20 mouse cellular contexts compared by ENCODE assay signal in the genomic region with DNA sequence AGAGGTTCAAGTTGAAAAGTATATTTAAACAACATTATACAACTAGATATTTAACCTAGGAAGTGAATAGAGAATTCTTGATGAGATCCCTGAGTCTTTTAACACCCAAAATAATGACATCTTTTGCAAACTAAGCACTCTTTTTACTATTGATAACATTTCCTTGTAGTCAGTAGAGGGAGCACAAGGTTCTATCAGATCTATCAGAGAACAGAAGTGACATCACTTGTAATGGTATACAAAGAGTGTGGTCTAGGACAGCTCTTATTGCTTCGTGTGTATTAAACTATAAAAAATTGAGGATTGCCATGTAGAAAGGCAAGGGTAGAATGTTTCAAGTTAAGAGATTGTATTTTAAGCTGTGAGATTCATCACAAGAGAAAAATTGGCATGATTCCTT.
A peak's percentile ranks its signal among the peaks of the same experiment; 100 is the strongest.
DNase-seq lines count a peak whose midpoint lies in the region; ATAC-seq and TF ChIP-seq lines count a peak whose summit lies in the region.
"Had no signal": no experiment of that assay in that cellular context is flagged by ENCODE, and none has a peak within 500 bp of the region (broad histone marks: within the 10 kb centered on the region; RNA-seq: fewer than 3 reads in every experiment).

No protein-coding gene starts in this region.

- H3K79me2 ChIP-seq in CH12.LX (replicated peaks; ENCODE audit: control insufficient read depth, extremely low read depth, insufficient read depth, poor library complexity, severe bottlenecking): no peaks in the 10 kb centered on the region

- TF ChIP-seq CTCF in gastrocnemius, adult 2 months (IDR thresholded peaks at IDR 0.05): 0 out of 2 replicates have a peak, but pooled peaks have one; percentile 5
- TF ChIP-seq CTCF in left cerebral cortex, adult 2 months (IDR thresholded peaks at IDR 0.05): peak; percentile 35
- TF ChIP-seq CTCF in CH12.LX (conservative IDR thresholded peaks at IDR 0.05 in 1 of 2, IDR thresholded peaks at IDR 0.05 in 1 of 2; ENCODE audit: low read depth in 2 of 2, low read length in 2 of 2): peak in 1 of 2 experiments; percentile 23; a peak in 1 of 4 replicates

- ATAC-seq in neutrophil, adult 5-6 weeks (ENCODE audit: extremely low read depth, insufficient number of reproducible peaks, low FRiP score, poor library complexity, severe bottlenecking): peak; percentile 41; the same call in 1 of the 2 replicates

- no peak for TF ChIP-seq EP300 in CH12.LX (IDR thresholded peaks at IDR 0.05; ENCODE audit: low read length)

- H3K27ac ChIP-seq in gastrocnemius, adult 2 months: no peak overlapping the region
- H3K27ac ChIP-seq in left cerebral cortex, adult 2 months: no peak overlapping the region
- no peak overlapping the region for H3K27ac ChIP-seq in CH12.LX (ENCODE audit: insufficient read depth, low read depth)
- H3K27ac ChIP-seq: heart, embryonic 13.5 days; limb, embryonic 13.5 days; liver, embryonic 13.5 days; macrophage had no signal

- H3K4me3 ChIP-seq in gastrocnemius, adult 2 months: no peak overlapping the region
- no peak overlapping the region for H3K4me3 ChIP-seq in left cerebral cortex, adult 2 months
- no peak overlapping the region for H3K4me3 ChIP-seq in CH12.LX (replicated peaks in 1 of 3; ENCODE audit: low read depth in 2 of 3, low read length in 2 of 3, poor library complexity in 1 of 3)
- H3K4me3 ChIP-seq: heart, embryonic 13.5 days; limb, embryonic 13.5 days; liver, embryonic 13.5 days had no signal

- no peak overlapping the region for H3K4me2 ChIP-seq in CH12.LX (ENCODE audit: insufficient read depth, low read depth, poor library complexity, severe bottlenecking)
- H3K4me2 ChIP-seq: heart, embryonic 13.5 days; limb, embryonic 13.5 days; liver, embryonic 13.5 days had no signal

- no peak overlapping the region for H3K9ac ChIP-seq in CH12.LX (ENCODE audit: insufficient read depth, low read depth)
- H3K9ac ChIP-seq: heart, embryonic 13.5 days; limb, embryonic 13.5 days; liver, embryonic 13.5 days had no signal

- H3K36me3 ChIP-seq in CH12.LX (replicated peaks in 1 of 2; ENCODE audit: control insufficient read depth in 1 of 2, insufficient read depth in 1 of 2, low read length in 1 of 2): peaks cover 0 to 3% of the 10 kb centered on the region in 2 experiments
- H3K36me3 ChIP-seq: heart, embryonic 13.5 days; limb, embryonic 13.5 days; liver, embryonic 13.5 days had no signal

- TF ChIP-seq POLR2A in CH12.LX (IDR thresholded peaks at IDR 0.05; ENCODE audit: low read depth, low read length): no peak

- H3K27me3 ChIP-seq in CH12.LX (replicated peaks): no peaks in the 10 kb centered on the region
- H3K27me3 ChIP-seq: heart, embryonic 13.5 days; limb, embryonic 13.5 days; liver, embryonic 13.5 days had no signal

- H3K9me3 ChIP-seq in CH12.LX (replicated peaks; ENCODE audit: low read length): no peaks in the 10 kb centered on the region
- H3K9me3 ChIP-seq: heart, embryonic 13.5 days; limb, embryonic 13.5 days; liver, embryonic 13.5 days had no signal

- dilution Hi-C loops in CH12.LX (cut with MboI; ENCODE audit: extremely low pct_ligation_motif_present, extremely low pct_unique_long_range_greater_than_20kb, low sequenced_read_pairs): no loop called here

- peak; percentile 17 for TF ChIP-seq RAD21 in CH12.LX (IDR thresholded peaks at IDR 0.05; ENCODE audit: low read depth, low read length)

- in situ Hi-C loops in CH12.LX (cut with MboI; ENCODE audit: low pct_ligation_motif_present, low pct_unique_long_range_greater_than_20kb, low sequenced_read_pairs): no loop called here

- H3K4me1 ChIP-seq in CH12.LX (ENCODE audit: control insufficient read depth in 1 of 2, insufficient read depth in 2 of 2): no peaks in the 10 kb centered on the region
- H3K4me1 ChIP-seq: liver, embryonic 13.5 days had no signal

- intact Hi-C loops in gastrocnemius, adult 2 months (cut with DNase I): no loop called here
- intact Hi-C loops in left cerebral cortex, adult 2 months (cut with DNase I): no loop called here

- no peak for DNase-seq in gastrocnemius, adult 2 months
- DNase-seq in gastrocnemius, adult 18-20 months (ENCODE audit: low spot score): no peak
- DNase-seq in left cerebral cortex, adult 2 months (ENCODE audit: extremely low spot score in 1 of 2, low spot score in 2 of 2): no peak
- DNase-seq in left cerebral cortex, adult 11 months (ENCODE audit: low spot score): no peak
- DNase-seq in CH12.LX (ENCODE audit: extremely low read depth): no peak
- DNase-seq in ovary, adult 18-20 months (ENCODE audit: low spot score): no peak
- DNase-seq: adrenal gland, postnatal 14 days; cerebellum, adult 8-10 months; gastrocnemius, postnatal 14 days; heart, adult 11 months; heart, postnatal 14 days; kidney, postnatal 14 days; layer of hippocampus, postnatal 36 days; liver, embryonic 13.5 days; right cerebral cortex, postnatal 25 days; spleen, adult 18-20 months had no signal

TF ChIP-seq in CH12.LX, 34 proteins besides CTCF, POLR2A, EP300 and RAD21:
- TF ChIP-seq UBTF (IDR thresholded peaks at IDR 0.05; ENCODE audit: low read depth, low read length) (no peak), ELF1 (IDR thresholded peaks at IDR 0.05; ENCODE audit: low read depth, low read length) (no peak), SMC3 (IDR thresholded peaks at IDR 0.05; ENCODE audit: low read depth, low read length) (peak; percentile 14; the same call in 1 of the 2 replicates), KAT2A (IDR thresholded peaks at IDR 0.05; ENCODE audit: insufficient replicate concordance, low read length) (no peak)
